Comparison of ENCODE assay signal across 26 mouse cellular contexts in the genomic region with DNA sequence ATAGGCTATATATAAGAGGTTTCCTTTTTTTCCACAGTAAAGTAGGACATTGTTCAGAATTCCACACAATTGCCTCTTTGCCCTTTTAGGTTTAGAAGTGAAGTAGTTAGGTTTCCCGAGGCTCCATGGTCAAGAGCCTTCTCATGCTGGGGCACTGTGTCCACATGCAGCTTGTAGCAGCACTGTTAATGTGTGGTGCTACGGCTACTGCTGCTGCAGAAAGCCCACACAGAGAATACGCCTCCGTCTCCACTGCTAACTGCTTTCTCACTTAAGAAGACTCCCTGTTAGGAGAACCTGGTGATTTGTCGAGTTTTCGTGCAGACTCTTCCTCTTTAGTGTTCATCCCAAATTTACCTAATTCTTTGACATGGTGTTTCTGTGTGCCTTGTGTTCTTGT.
DNase-seq lines count a peak whose midpoint lies in the region; ATAC-seq lines count a peak whose summit lies in the region.
"Had no signal": no experiment of that assay in that cellular context is flagged by ENCODE, and none has a peak within 500 bp of the region (broad histone marks: within the 10 kb centered on the region; RNA-seq: fewer than 3 reads in every experiment).

No protein-coding gene starts in this region.

- no peak for DNase-seq in frontal cortex, postnatal 25 days (ENCODE audit: low spot score in 2 of 2)
- no peak for DNase-seq in liver, embryonic 11.5 days (ENCODE audit: low spot score)
- DNase-seq in right cerebral cortex, adult 18-20 months, result peak; percentile 52
- no peak for DNase-seq in right cerebral cortex, postnatal 4 days
- DNase-seq in telencephalon, adult 2 months (ENCODE audit: low read depth, low spot score), result peak; percentile 64
- DNase-seq: adrenal gland, postnatal 25 days; cerebellum, adult 2 months; cerebellum, postnatal 14 days; gastrocnemius, postnatal 14 days; heart, postnatal 14 days; kidney, adult 11 months; kidney, postnatal 25 days; lung, adult 2 months; lung, postnatal 4 days; midbrain, embryonic 14.5 days had no signal

- ATAC-seq in frontal cortex, adult (ENCODE audit: low TSS enrichment), result peak; percentile 98
- no peak for ATAC-seq in liver, embryonic 12.5 days
- ATAC-seq in liver, embryonic 11.5 days (replicated peaks; ENCODE audit: low FRiP score), result no peak
- ATAC-seq: forebrain, embryonic 14.5 days; inflammation-experienced regulatory T-cells, adult 6 months; Patski had no signal

- H3K27ac ChIP-seq in liver, embryonic 12.5 days, result peak overlapping the region; percentile 48
- no peak overlapping the region for H3K27ac ChIP-seq in liver, embryonic 11.5 days (ENCODE audit: low read depth, low read length)
- H3K27ac ChIP-seq: hindbrain, embryonic 10.5 days; hindbrain, embryonic 15.5 days; limb, embryonic 12.5 days; liver, embryonic 14.5 days had no signal

- no peak overlapping the region for H3K4me2 ChIP-seq in liver, embryonic 12.5 days
- H3K4me2 ChIP-seq in liver, embryonic 11.5 days, result no peak overlapping the region
- H3K4me2 ChIP-seq: hindbrain, embryonic 15.5 days; limb, embryonic 12.5 days had no signal

- H3K4me3 ChIP-seq in liver, embryonic 12.5 days, result no peak overlapping the region
- H3K4me3 ChIP-seq in liver, embryonic 11.5 days (ENCODE audit: low read depth, low read length), result no peak overlapping the region
- H3K4me3 ChIP-seq: erythroblast, embryonic 14.5 days; hindbrain, embryonic 10.5 days; hindbrain, embryonic 15.5 days; limb, embryonic 12.5 days; megakaryocyte, embryonic 14.5 days had no signal

- H3K36me3 ChIP-seq in liver, embryonic 12.5 days, result peaks cover 25% of the 10 kb centered on the region
- H3K36me3 ChIP-seq in liver, embryonic 11.5 days (ENCODE audit: control insufficient read depth, insufficient read depth, low read length), result no peaks in the 10 kb centered on the region
- H3K36me3 ChIP-seq: hindbrain, embryonic 10.5 days; hindbrain, embryonic 15.5 days; limb, embryonic 12.5 days had no signal

- H3K9ac ChIP-seq in liver, embryonic 12.5 days, result no peak overlapping the region
- H3K9ac ChIP-seq in liver, embryonic 11.5 days (ENCODE audit: low read depth, low read length), result no peak overlapping the region
- H3K9ac ChIP-seq: hindbrain, embryonic 15.5 days; limb, embryonic 12.5 days; liver, embryonic 14.5 days had no signal

- WGBS in liver, embryonic 12.5 days (ENCODE audit: insufficient replicate concordance), result 83% methylated on average over 6 of the region's 6 CpGs
- WGBS in liver, embryonic 11.5 days, result 87% methylated on average over 6 of the region's 6 CpGs

- H3K27me3 ChIP-seq in liver, embryonic 12.5 days (replicated peaks), result no peaks in the 10 kb centered on the region
- H3K27me3 ChIP-seq in liver, embryonic 11.5 days (replicated peaks; ENCODE audit: control insufficient read depth, insufficient read depth, low read length), result no peaks in the 10 kb centered on the region
- H3K27me3 ChIP-seq: hindbrain, embryonic 15.5 days; limb, embryonic 12.5 days; megakaryocyte, embryonic 14.5 days; Patski had no signal

- peaks cover 80% of the 10 kb centered on the region for H3K4me1 ChIP-seq in liver, embryonic 12.5 days
- H3K4me1 ChIP-seq in liver, embryonic 11.5 days (replicated peaks; ENCODE audit: control insufficient read depth, insufficient read depth, low read length), result peaks cover 12% of the 10 kb centered on the region

- no peaks in the 10 kb centered on the region for H3K9me3 ChIP-seq in liver, embryonic 12.5 days (replicated peaks)
- no peaks in the 10 kb centered on the region for H3K9me3 ChIP-seq in liver, embryonic 11.5 days (ENCODE audit: control insufficient read depth, low read length)
- H3K9me3 ChIP-seq: hindbrain, embryonic 10.5 days; hindbrain, embryonic 15.5 days; limb, embryonic 12.5 days; megakaryocyte, embryonic 14.5 days had no signal

Comparison
In these comparisons a context has a peak if more than half of its experiments do, and no peak if none do; other contexts are left out.
1. DNase-seq: peak in right cerebral cortex, adult 18-20 months (single experiment) and telencephalon, adult 2 months (single experiment); none in frontal cortex, postnatal 25 days (0 of 2), liver, embryonic 11.5 days (single experiment) and right cerebral cortex, postnatal 4 days (single experiment).